Comparison of ENCODE assay signal across 20 mouse cellular contexts in genomic region chr2:70369421-70369820, GRCm38 (mm10).
DNase-seq lines count a peak whose midpoint lies in the region; ATAC-seq and TF ChIP-seq lines count a peak whose summit lies in the region.
"Had no signal": no experiment of that assay in that cellular context is flagged by ENCODE, and none has a peak within 500 bp of the region (broad histone marks: within the 10 kb centered on the region; RNA-seq: fewer than 3 reads in every experiment).

No protein-coding gene starts in this region.

- H3K27ac ChIP-seq in CH12.LX (ENCODE audit: insufficient read depth, low read depth) = no peak overlapping the region
- no peak overlapping the region for H3K27ac ChIP-seq in intestine, postnatal 0 days (ENCODE audit: low read depth, low read length)
- no peak overlapping the region for H3K27ac ChIP-seq in neural tube, embryonic 15.5 days (replicated peaks)
- H3K27ac ChIP-seq: embryonic facial prominence, embryonic 15.5 days; forebrain, embryonic 10.5 days; hindbrain, embryonic 12.5 days had no signal

- H3K4me3 ChIP-seq in CH12.LX (replicated peaks in 1 of 3; ENCODE audit: low read depth in 2 of 3, low read length in 2 of 3, poor library complexity in 1 of 3) = no peak overlapping the region
- H3K4me3 ChIP-seq in intestine, postnatal 0 days (ENCODE audit: low read depth, low read length) = no peak overlapping the region
- H3K4me3 ChIP-seq in neural tube, embryonic 15.5 days (replicated peaks) = no peak overlapping the region
- H3K4me3 ChIP-seq: embryonic facial prominence, embryonic 15.5 days; erythroblast, embryonic 14.5 days; forebrain, embryonic 10.5 days; hindbrain, embryonic 12.5 days had no signal

- no peak for TF ChIP-seq POLR2A in CH12.LX (IDR thresholded peaks at IDR 0.05; ENCODE audit: low read depth, low read length)

- DNase-seq in A20 (ENCODE audit: low read depth, low spot score) (peak; percentile 18), CH12.LX (ENCODE audit: extremely low read depth) (no peak)
- DNase-seq in cerebellum, adult 9-11 months = peak; percentile 24
- peak; percentile 17 to 25 for DNase-seq in cerebellum, postnatal 36 days
- DNase-seq: adrenal gland, postnatal 10 days; B cell, adult 2 months; embryo, embryonic 11 days; gastrocnemius, postnatal 14 days; heart, postnatal 10 days; heart, postnatal 4 days; kidney, adult 18-20 months had no signal

- TF ChIP-seq RAD21 in CH12.LX (IDR thresholded peaks at IDR 0.05; ENCODE audit: low read depth, low read length) = no peak

- in situ Hi-C loops in CH12.LX (cut with MboI; ENCODE audit: low pct_ligation_motif_present, low pct_unique_long_range_greater_than_20kb, low sequenced_read_pairs) = no loop called here

- no peaks in the 10 kb centered on the region for H3K36me3 ChIP-seq in CH12.LX (replicated peaks in 1 of 2; ENCODE audit: control insufficient read depth in 1 of 2, insufficient read depth in 1 of 2, low read length in 1 of 2)
- H3K36me3 ChIP-seq in intestine, postnatal 0 days (ENCODE audit: control insufficient read depth, insufficient read depth) = no peaks in the 10 kb centered on the region
- no peaks in the 10 kb centered on the region for H3K36me3 ChIP-seq in neural tube, embryonic 15.5 days
- H3K36me3 ChIP-seq: embryonic facial prominence, embryonic 15.5 days; forebrain, embryonic 10.5 days; hindbrain, embryonic 12.5 days had no signal

- H3K4me2 ChIP-seq in CH12.LX (ENCODE audit: insufficient read depth, low read depth, poor library complexity, severe bottlenecking) = no peak overlapping the region
- no peak overlapping the region for H3K4me2 ChIP-seq in intestine, postnatal 0 days (replicated peaks; ENCODE audit: low read depth)
- H3K4me2 ChIP-seq in neural tube, embryonic 15.5 days = no peak overlapping the region
- H3K4me2 ChIP-seq: embryonic facial prominence, embryonic 15.5 days; hindbrain, embryonic 12.5 days had no signal

- H3K4me1 ChIP-seq in CH12.LX (ENCODE audit: control insufficient read depth in 1 of 2, insufficient read depth in 2 of 2) = peaks cover 4 to 39% of the 10 kb centered on the region in 2 experiments; a peak in 2 of 4 replicates
- H3K4me1 ChIP-seq in intestine, postnatal 0 days (replicated peaks; ENCODE audit: control insufficient read depth, insufficient read depth, low read length) = no peaks in the 10 kb centered on the region
- no peaks in the 10 kb centered on the region for H3K4me1 ChIP-seq in neural tube, embryonic 15.5 days
- H3K4me1 ChIP-seq: forebrain, embryonic 10.5 days; hindbrain, embryonic 12.5 days had no signal

- ATAC-seq in intestine, postnatal 0 days = no peak
- ATAC-seq in neural tube, embryonic 15.5 days (ENCODE audit: low FRiP score) = no peak
- ATAC-seq: CD4-positive, CD25-positive, alpha-beta regulatory T cell, adult 4 months; forebrain, embryonic 14.5 days; hindbrain, embryonic 16.5 days had no signal

- no peak overlapping the region for H3K9ac ChIP-seq in CH12.LX (ENCODE audit: insufficient read depth, low read depth)
- no peak overlapping the region for H3K9ac ChIP-seq in intestine, postnatal 0 days (ENCODE audit: low read depth, low read length)
- no peak overlapping the region for H3K9ac ChIP-seq in neural tube, embryonic 15.5 days (replicated peaks)
- H3K9ac ChIP-seq: embryonic facial prominence, embryonic 15.5 days; hindbrain, embryonic 12.5 days had no signal

- H3K27me3 ChIP-seq in CH12.LX (replicated peaks) = no peaks in the 10 kb centered on the region
- no peaks in the 10 kb centered on the region for H3K27me3 ChIP-seq in intestine, postnatal 0 days (replicated peaks; ENCODE audit: control insufficient read depth, insufficient read depth, low read length)
- no peaks in the 10 kb centered on the region for H3K27me3 ChIP-seq in neural tube, embryonic 15.5 days (replicated peaks)
- H3K27me3 ChIP-seq: embryonic facial prominence, embryonic 15.5 days; hindbrain, embryonic 12.5 days had no signal

- H3K9me3 ChIP-seq in CH12.LX (replicated peaks; ENCODE audit: low read length) = peaks cover 5% of the 10 kb centered on the region
- no peaks in the 10 kb centered on the region for H3K9me3 ChIP-seq in intestine, postnatal 0 days (ENCODE audit: control insufficient read depth)
- H3K9me3 ChIP-seq in neural tube, embryonic 15.5 days (replicated peaks) = no peaks in the 10 kb centered on the region
- H3K9me3 ChIP-seq: embryonic facial prominence, embryonic 15.5 days; forebrain, embryonic 10.5 days; hindbrain, embryonic 12.5 days had no signal

- no peak for TF ChIP-seq CTCF in CH12.LX (conservative IDR thresholded peaks at IDR 0.05 in 1 of 2, IDR thresholded peaks at IDR 0.05 in 1 of 2; ENCODE audit: low read depth in 2 of 2, low read length in 2 of 2)
- no peak for TF ChIP-seq CTCF in intestine, postnatal 0 days (IDR thresholded peaks at IDR 0.05; ENCODE audit: low read depth)

- WGBS in intestine, postnatal 0 days = 89% methylated on average over 6 of the region's 6 CpGs
- WGBS in neural tube, embryonic 15.5 days = 95% methylated on average over 6 of the region's 6 CpGs

- H3K79me2 ChIP-seq in CH12.LX (replicated peaks; ENCODE audit: control insufficient read depth, extremely low read depth, insufficient read depth, poor library complexity, severe bottlenecking) = no peaks in the 10 kb centered on the region

- TF ChIP-seq EP300 in CH12.LX (IDR thresholded peaks at IDR 0.05; ENCODE audit: low read length) = no peak

- dilution Hi-C loops in CH12.LX (cut with MboI; ENCODE audit: extremely low pct_ligation_motif_present, extremely low pct_unique_long_range_greater_than_20kb, low sequenced_read_pairs) = no loop called here

TF ChIP-seq in CH12.LX, 34 proteins besides CTCF, POLR2A, EP300 and RAD21:
- no peak for TF ChIP-seq CHD1 (IDR thresholded peaks at IDR 0.05; ENCODE audit: low read depth, low read length)
- peak; percentile 51 for TF ChIP-seq BHLHE40 (IDR thresholded peaks at IDR 0.05; ENCODE audit: low read depth, low read length)
